ENCODE assay signal across 16 mouse cellular contexts in the genomic region with DNA sequence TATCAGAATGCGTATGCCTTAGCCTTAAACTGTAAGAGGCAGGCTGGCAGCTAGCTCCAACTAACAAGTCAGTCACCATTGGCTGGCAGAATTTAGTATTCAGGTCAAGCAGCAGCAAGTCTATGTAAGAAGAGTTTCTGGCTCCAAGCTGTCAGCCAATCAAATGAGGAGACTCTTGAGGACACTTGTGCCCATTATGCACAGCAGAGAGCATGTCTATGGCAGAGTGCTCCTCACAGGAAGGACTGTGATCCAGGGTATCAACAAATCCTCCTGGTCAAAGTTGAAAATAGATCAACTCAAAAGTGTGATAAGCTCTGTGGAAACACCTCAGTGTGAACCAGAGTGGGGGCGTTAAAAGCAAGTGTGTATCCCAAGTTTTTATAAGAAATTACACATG.
DNase-seq lines count a peak whose midpoint lies in the region; ATAC-seq lines count a peak whose summit lies in the region.
"Had no signal": no experiment of that assay in that cellular context is flagged by ENCODE, and none has a peak within 500 bp of the region (broad histone marks: within the 10 kb centered on the region; RNA-seq: fewer than 3 reads in every experiment).

No protein-coding gene starts in this region.

- WGBS in forebrain, embryonic 14.5 days = 92% methylated on average over 2 of the region's 2 CpGs
- 93% methylated on average over 2 of the region's 2 CpGs for WGBS in forebrain, embryonic 15.5 days
- WGBS in midbrain, embryonic 11.5 days = 90% methylated on average over 2 of the region's 2 CpGs
- WGBS in midbrain, embryonic 10.5 days = 91% methylated on average over 2 of the region's 2 CpGs

- no peak overlapping the region for H3K9ac ChIP-seq in forebrain, embryonic 14.5 days (ENCODE audit: low read length)
- H3K9ac ChIP-seq in forebrain, embryonic 15.5 days (replicated peaks) = no peak overlapping the region
- H3K9ac ChIP-seq in midbrain, embryonic 11.5 days (ENCODE audit: low read length) = no peak overlapping the region
- H3K9ac ChIP-seq: embryonic facial prominence, embryonic 12.5 days; forebrain, embryonic 12.5 days; forebrain, postnatal 0 days had no signal

- H3K36me3 ChIP-seq in forebrain, embryonic 14.5 days (ENCODE audit: control insufficient read depth, insufficient read depth, low read length) = no peaks in the 10 kb centered on the region
- no peaks in the 10 kb centered on the region for H3K36me3 ChIP-seq in forebrain, embryonic 15.5 days
- H3K36me3 ChIP-seq in midbrain, embryonic 11.5 days (ENCODE audit: control insufficient read depth, insufficient read depth, low read length) = no peaks in the 10 kb centered on the region
- no peaks in the 10 kb centered on the region for H3K36me3 ChIP-seq in midbrain, embryonic 10.5 days
- H3K36me3 ChIP-seq: embryonic facial prominence, embryonic 10.5 days; embryonic facial prominence, embryonic 12.5 days; forebrain, embryonic 12.5 days had no signal

- H3K4me1 ChIP-seq in forebrain, embryonic 14.5 days (ENCODE audit: control insufficient read depth, insufficient read depth, low read length) = no peaks in the 10 kb centered on the region
- no peaks in the 10 kb centered on the region for H3K4me1 ChIP-seq in forebrain, embryonic 15.5 days
- H3K4me1 ChIP-seq in midbrain, embryonic 11.5 days (ENCODE audit: control insufficient read depth, insufficient read depth, low read length) = no peaks in the 10 kb centered on the region
- H3K4me1 ChIP-seq in midbrain, embryonic 10.5 days = no peaks in the 10 kb centered on the region
- H3K4me1 ChIP-seq: embryonic facial prominence, embryonic 10.5 days; embryonic facial prominence, embryonic 12.5 days; forebrain, embryonic 12.5 days had no signal

- no peak overlapping the region for H3K27ac ChIP-seq in forebrain, embryonic 14.5 days (ENCODE audit: low read depth, low read length)
- H3K27ac ChIP-seq in forebrain, embryonic 15.5 days (replicated peaks) = no peak overlapping the region
- no peak overlapping the region for H3K27ac ChIP-seq in midbrain, embryonic 11.5 days (ENCODE audit: low read depth, low read length)
- H3K27ac ChIP-seq in midbrain, embryonic 10.5 days (replicated peaks) = no peak overlapping the region
- H3K27ac ChIP-seq: embryonic facial prominence, embryonic 10.5 days; embryonic facial prominence, embryonic 12.5 days; forebrain, embryonic 12.5 days had no signal

- no peaks in the 10 kb centered on the region for H3K9me3 ChIP-seq in forebrain, embryonic 14.5 days (replicated peaks; ENCODE audit: control insufficient read depth, low read length)
- no peaks in the 10 kb centered on the region for H3K9me3 ChIP-seq in forebrain, embryonic 15.5 days
- no peaks in the 10 kb centered on the region for H3K9me3 ChIP-seq in midbrain, embryonic 11.5 days (ENCODE audit: control insufficient read depth, low read length)
- no peaks in the 10 kb centered on the region for H3K9me3 ChIP-seq in midbrain, embryonic 10.5 days (replicated peaks)
- H3K9me3 ChIP-seq: embryonic facial prominence, embryonic 10.5 days; embryonic facial prominence, embryonic 12.5 days; forebrain, embryonic 12.5 days had no signal

- peak; percentile 3 for DNase-seq in forebrain, embryonic 14.5 days (ENCODE audit: low spot score)
- no peak for DNase-seq in midbrain, embryonic 11.5 days (ENCODE audit: low spot score, missing footprints)
- DNase-seq in midbrain, embryonic 10.5 days (ENCODE audit: low spot score) = no peak
- no peak for DNase-seq in left cerebral cortex, adult 9 months (ENCODE audit: low spot score in 2 of 2)
- DNase-seq: adrenal gland, adult 2 months; adrenal gland, postnatal 10 days; adrenal gland, postnatal 25 days; cerebellum, adult 11-12 months; cerebellum, adult 2 months; cerebellum, adult 9-10 months; cerebellum, postnatal 25 days; forebrain, postnatal 0 days had no signal

- H3K4me2 ChIP-seq in forebrain, embryonic 14.5 days (ENCODE audit: low read length) = no peak overlapping the region
- H3K4me2 ChIP-seq in forebrain, embryonic 15.5 days (replicated peaks) = no peak overlapping the region
- H3K4me2 ChIP-seq in midbrain, embryonic 11.5 days = no peak overlapping the region
- H3K4me2 ChIP-seq: embryonic facial prominence, embryonic 12.5 days; forebrain, embryonic 12.5 days had no signal

- H3K27me3 ChIP-seq in forebrain, embryonic 14.5 days (replicated peaks; ENCODE audit: control insufficient read depth, insufficient read depth, low read length) = no peaks in the 10 kb centered on the region
- H3K27me3 ChIP-seq in forebrain, embryonic 15.5 days = no peaks in the 10 kb centered on the region
- no peaks in the 10 kb centered on the region for H3K27me3 ChIP-seq in midbrain, embryonic 11.5 days (ENCODE audit: control insufficient read depth, insufficient read depth, low read length)
- no peaks in the 10 kb centered on the region for H3K27me3 ChIP-seq in midbrain, embryonic 10.5 days (ENCODE audit: low read depth, poor library complexity, severe bottlenecking)
- H3K27me3 ChIP-seq: embryonic facial prominence, embryonic 12.5 days; forebrain, embryonic 12.5 days had no signal

- no peak overlapping the region for H3K4me3 ChIP-seq in forebrain, embryonic 14.5 days (ENCODE audit: low read depth, low read length)
- no peak overlapping the region for H3K4me3 ChIP-seq in forebrain, embryonic 15.5 days
- no peak overlapping the region for H3K4me3 ChIP-seq in midbrain, embryonic 11.5 days (ENCODE audit: low read depth, low read length)
- H3K4me3 ChIP-seq in midbrain, embryonic 10.5 days = no peak overlapping the region
- H3K4me3 ChIP-seq: embryonic facial prominence, embryonic 10.5 days; embryonic facial prominence, embryonic 12.5 days; forebrain, embryonic 12.5 days had no signal

- no peak for ATAC-seq in forebrain, embryonic 14.5 days
- ATAC-seq in forebrain, embryonic 15.5 days (replicated peaks) = no peak
- ATAC-seq in midbrain, embryonic 11.5 days (ENCODE audit: low FRiP score) = 0 out of 2 replicates have a peak, but pooled peaks have one; percentile 52
- ATAC-seq: forebrain, postnatal 0 days had no signal
